Mouse (Mus musculus) stomach, postnatal 0 days (tissue): ENCODE measurements around the gene Gatd1.

Experiments used
- CTCF ChIP-seq: IDR thresholded peaks from 2 replicates; pipeline ENCODE4 v1.5.1; 2016; ENCODE audit warnings: antibody characterized with exemption, low read depth, mild to moderate bottlenecking, moderate library complexity
- EP300 ChIP-seq: optimal IDR thresholded peaks from 2 replicates; pipeline ENCODE3; 2016; ENCODE audit warnings: antibody characterized with exemption

DNA sequence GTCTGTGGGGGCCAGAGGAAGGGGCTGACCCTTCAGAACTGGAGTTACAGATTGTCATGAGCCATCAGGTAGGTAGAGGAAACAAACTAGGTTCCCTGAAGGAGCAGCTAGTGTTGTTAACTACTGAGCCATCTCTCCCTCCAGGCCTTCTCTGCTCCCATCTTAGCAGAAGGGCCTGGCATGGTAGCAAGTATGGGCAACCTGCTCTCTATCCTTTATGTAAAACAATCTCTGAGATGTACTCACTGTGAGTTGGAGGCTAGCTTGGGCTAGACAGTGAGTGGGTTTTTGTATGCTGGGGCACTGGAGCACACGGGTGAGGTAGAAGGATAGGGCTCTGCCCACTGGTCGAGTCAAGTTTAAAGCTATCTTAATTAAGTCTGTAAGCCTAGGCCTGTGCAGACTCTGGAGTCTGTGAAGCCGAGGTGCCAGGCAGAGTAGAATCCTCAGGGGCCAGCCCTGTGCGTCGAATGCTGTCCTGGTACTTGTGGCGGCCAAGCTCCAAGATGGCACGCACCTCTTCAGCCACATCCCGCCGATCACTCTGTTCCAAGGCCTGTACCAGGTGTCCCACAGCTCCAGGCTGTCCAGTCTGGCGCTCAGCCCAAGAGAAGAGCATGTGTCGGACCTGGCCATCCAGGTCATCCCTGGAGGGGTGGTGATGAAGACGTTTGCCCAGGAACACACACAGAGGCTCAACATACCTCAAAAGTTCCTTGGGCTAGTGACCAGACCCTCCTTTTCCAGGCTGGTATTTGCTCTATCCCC, 24.4 kb upstream of the Gatd1 start:
- TF ChIP-seq EP300: no peak
- no peak for TF ChIP-seq CTCF
